Mouse (Mus musculus) embryonic facial prominence, embryonic 15.5 days (tissue): ENCODE results near the gene Pak7. TPM values are rescaled to one million over a fixed set of nuclear protein-coding genes. Genes with fewer than 3 reads are reported as not detected.

ENCODE experiments used
- polyA plus RNA-seq: library from polyadenylated mRNA; unstranded; fragments of >200 nt; fragmentation: Nextera tagmentation; extraction: Ambion mirVana; gene quantifications from 2 replicates; pipeline ENCODE4 v1.2.1, GENCODE M21; 2015

The Pak7 gene
- polyA plus RNA-seq, 1 experiment from 2014 or later: 1.1 TPM

Other genes with a start within 250 kb of the Pak7 start
- 0.62 and 1.3 TPM in 2 replicates for gene Ankef1, start 113.9 kb upstream of the Pak7 start, polyA plus RNA-seq